Mouse (Mus musculus) hindbrain, embryonic 14.5 days (tissue): ENCODE results near the gene Tnrc18. TPM values are rescaled to one million over a fixed set of nuclear protein-coding genes. Genes with fewer than 3 reads are reported as not detected.

Source experiments
- ATAC-seq: fragments of 200-750 bp; cut with Nextera tagmentation; 2 replicates; pipeline ENCODE4 v1.8.0; 2017; ENCODE audit warnings: moderate number of reproducible peaks, mild to moderate bottlenecking, moderate TSS enrichment, moderate library complexity; ENCODE audit not compliant: low FRiP score
- DNase-seq: peaks from one replicate; pipeline ENCODE4 v3.0.0-alpha.2; 2015; ENCODE audit warnings: low spot score
- H3K27ac ChIP-seq: fragments of 300-500 bp; sonication (generic); 2 replicates; pipeline ENCODE4 v1.5.1; 2014; ENCODE audit warnings: mild to moderate bottlenecking, moderate library complexity
- H3K27me3 ChIP-seq: fragments of 300-500 bp; sonication (generic); 2 replicates; pipeline ENCODE4 v1.6.1; 2014; ENCODE audit warnings: mild to moderate bottlenecking, low read length, mixed read lengths; ENCODE audit not compliant: control insufficient read depth, insufficient read depth
- H3K36me3 ChIP-seq: fragments of 300-500 bp; sonication (generic); replicated peaks from 2 replicates; pipeline ENCODE4 v1.6.1; 2014; ENCODE audit not compliant: control insufficient read depth, insufficient read depth
- H3K4me1 ChIP-seq: fragments of 300-500 bp; sonication (generic); replicated peaks from 2 replicates; pipeline ENCODE4 v1.6.1; 2014; ENCODE audit warnings: antibody characterized with exemption, low read length, mixed read lengths; ENCODE audit not compliant: control insufficient read depth, insufficient read depth
- H3K4me2 ChIP-seq: fragments of 300-500 bp; sonication (generic); replicated peaks from 2 replicates; pipeline ENCODE4 v1.6.1; 2014; ENCODE audit warnings: mild to moderate bottlenecking, moderate library complexity
- H3K4me3 ChIP-seq: fragments of 300-500 bp; sonication (generic); replicated peaks from 2 replicates; pipeline ENCODE4 v1.5.1; 2014; ENCODE audit warnings: mild to moderate bottlenecking, low read length
- H3K9ac ChIP-seq: fragments of 300-500 bp; sonication (generic); 2 replicates; pipeline ENCODE4 v1.6.1; 2014
- H3K9me3 ChIP-seq: fragments of 300-500 bp; sonication (generic); 2 replicates; pipeline ENCODE4 v1.6.1; 2016; ENCODE audit warnings: low read length; ENCODE audit not compliant: control insufficient read depth
- WGBS: fragments of 180-500 bp; shearing (Covaris S2); extraction: QIAGEN DNeasy Blood & Tissue Kit; methylation state at CpG from one replicate; pipeline ENCODE4 v1.1.7; 2014; 5-methylcytosine and 5-hydroxymethylcytosine counted together
- polyA plus RNA-seq: library from polyadenylated mRNA; unstranded; fragments of >200 nt; fragmentation: Nextera tagmentation; extraction: Ambion mirVana; gene quantifications from 2 replicates; pipeline ENCODE4 v1.2.1, GENCODE M21; 2014

Gene Tnrc18
- polyA plus RNA-seq, 1 experiment from 2014 or later = 38.9 TPM

GRCm38 (mm10) chr5:142678141-142678571, 139.3 kb downstream of the Tnrc18 start:
- no peak overlapping the region for H3K9ac ChIP-seq
- no peaks in the 10 kb centered on the region for H3K27me3 ChIP-seq
- H3K36me3 ChIP-seq = no peaks in the 10 kb centered on the region
- no peak overlapping the region for H3K4me2 ChIP-seq
- no peak for ATAC-seq
- H3K4me3 ChIP-seq = no peak overlapping the region
- no peaks in the 10 kb centered on the region for H3K4me1 ChIP-seq
- H3K9me3 ChIP-seq = no peaks in the 10 kb centered on the region
- 62% methylated on average over 7 of the region's 7 CpGs for WGBS
- no peak for DNase-seq
- no peak overlapping the region for H3K27ac ChIP-seq

Other genes starting within 250 kb of the Tnrc18 start
- gene Mmd2, start 208.9 kb downstream of the Tnrc18 start, polyA plus RNA-seq = 51.7 and 64.2 TPM in 2 replicates
- gene Wipi2, start 190.0 kb downstream of the Tnrc18 start, polyA plus RNA-seq = 46.0 TPM in 2 replicates
- 81.0 and 82.8 TPM in 2 replicates for gene Slc29a4, start 125.2 kb downstream of the Tnrc18 start, polyA plus RNA-seq
- 26.1 TPM in 2 replicates for gene Fbxl18, start 77.8 kb upstream of the Tnrc18 start, polyA plus RNA-seq
- gene Actb, start 89.1 kb upstream of the Tnrc18 start, polyA plus RNA-seq = 13,534 and 14,549 TPM in 2 replicates
- 459 and 508 TPM in 2 replicates for gene Fscn1, start 142.7 kb upstream of the Tnrc18 start, polyA plus RNA-seq